Mouse (Mus musculus) brain, embryonic 14.5 days (tissue): ENCODE results near the gene Robo1. TPM values are rescaled to one million over a fixed set of nuclear protein-coding genes. Genes with fewer than 3 reads are reported as not detected.
A peak's percentile ranks its signal among the peaks of the same experiment; 100 is the strongest.

Experiments used
- DNase-seq: peaks from one replicate; pipeline ENCODE4 v3.0.0-alpha.2; 2011; ENCODE audit warnings: low read depth
- CTCF ChIP-seq: fragments of 200-500 bp; IDR thresholded peaks from 2 replicates; pipeline ENCODE4 v1.5.1; 2012; ENCODE audit warnings: inconsistent platforms, mild to moderate bottlenecking, moderate library complexity, borderline replicate concordance; ENCODE audit not compliant: insufficient read depth, insufficient read length; ENCODE audit errors: extremely low read depth
- POLR2A ChIP-seq: fragments of 200-500 bp; IDR thresholded peaks from 2 replicates; pipeline ENCODE4 v1.6.1; 2012; ENCODE audit warnings: mild to moderate bottlenecking, inconsistent platforms, borderline replicate concordance; ENCODE audit not compliant: poor library complexity, insufficient read depth, insufficient read length, severe bottlenecking; ENCODE audit errors: extremely low read depth
- polyA plus RNA-seq: library from polyadenylated mRNA; depleted of rRNA; stranded (reverse); fragments of >200 nt; gene quantifications from 2 replicates; pipeline ENCODE4 v1.2.3, GENCODE M21; 2012

The Robo1 gene
- polyA plus RNA-seq, 1 experiment = 97.8 TPM

GRCm38 (mm10) chr16:72940786-72941185, 632.7 kb downstream of the Robo1 start:
- peak; percentile 43 for DNase-seq
- TF ChIP-seq CTCF (no peak), POLR2A (no peak)

GRCm38 (mm10) chr16:72944403-72944802, 636.3 kb downstream of the Robo1 start:
- TF ChIP-seq POLR2A = no peak
- no peak for TF ChIP-seq CTCF
- no peak for DNase-seq

GRCm38 (mm10) chr16:72951969-72952368, 643.9 kb downstream of the Robo1 start:
- TF ChIP-seq CTCF (no peak), POLR2A (no peak)
- DNase-seq = peak; percentile 70

- peak; percentile 90 for DNase-seq
- no peak for TF ChIP-seq POLR2A
- TF ChIP-seq CTCF = no peak
These were observed 651.1 kb downstream of the Robo1 start for GRCm38 (mm10) chr16:72959018-72959702.

GRCm38 (mm10) chr16:72959823-72960222, 651.7 kb downstream of the Robo1 start:
- TF ChIP-seq CTCF = no peak
- no peak for TF ChIP-seq POLR2A
- DNase-seq = no peak

GRCm38 (mm10) chr16:72963782-72964181, 655.7 kb downstream of the Robo1 start:
- no peak for DNase-seq
- no peak for TF ChIP-seq POLR2A
- no peak for TF ChIP-seq CTCF

- TF ChIP-seq CTCF = no peak
- TF ChIP-seq POLR2A = no peak
- peak; percentile 76 for DNase-seq
These were observed 659.4 kb downstream of the Robo1 start for GRCm38 (mm10) chr16:72967509-72967908.

GRCm38 (mm10) chr16:72969990-72970389, 661.9 kb downstream of the Robo1 start:
- TF ChIP-seq CTCF = no peak
- TF ChIP-seq POLR2A = no peak
- no peak for DNase-seq

GRCm38 (mm10) chr16:72973685-72974084, 665.6 kb downstream of the Robo1 start:
- DNase-seq = no peak

GRCm38 (mm10) chr16:72974681-72975080, 666.6 kb downstream of the Robo1 start:
- TF ChIP-seq POLR2A (no peak), CTCF (no peak)
- DNase-seq = no peak

More at GRCm38 (mm10) chr16:72973685-72974084, 665.6 kb downstream of the Robo1 start:
- TF ChIP-seq CTCF = no peak
- no peak for TF ChIP-seq POLR2A

- DNase-seq = no peak
These were observed 668.9 kb downstream of the Robo1 start for GRCm38 (mm10) chr16:72976849-72977576.

GRCm38 (mm10) chr16:72979407-72980219, 671.5 kb downstream of the Robo1 start:
- peak; percentile 90 for DNase-seq
- no peak for TF ChIP-seq POLR2A
- TF ChIP-seq CTCF = peak; percentile 80

More at GRCm38 (mm10) chr16:72976849-72977576, 668.9 kb downstream of the Robo1 start:
- no peak for TF ChIP-seq POLR2A
